Mouse (Mus musculus): ENCODE data around the gene Aoc3. TPM values are rescaled to one million over a fixed set of nuclear protein-coding genes. Genes with fewer than 3 reads are reported as not detected.

Aoc3 gene
- total RNA-seq, 2 experiments from 2014 or later = 0.63 TPM

DNA sequence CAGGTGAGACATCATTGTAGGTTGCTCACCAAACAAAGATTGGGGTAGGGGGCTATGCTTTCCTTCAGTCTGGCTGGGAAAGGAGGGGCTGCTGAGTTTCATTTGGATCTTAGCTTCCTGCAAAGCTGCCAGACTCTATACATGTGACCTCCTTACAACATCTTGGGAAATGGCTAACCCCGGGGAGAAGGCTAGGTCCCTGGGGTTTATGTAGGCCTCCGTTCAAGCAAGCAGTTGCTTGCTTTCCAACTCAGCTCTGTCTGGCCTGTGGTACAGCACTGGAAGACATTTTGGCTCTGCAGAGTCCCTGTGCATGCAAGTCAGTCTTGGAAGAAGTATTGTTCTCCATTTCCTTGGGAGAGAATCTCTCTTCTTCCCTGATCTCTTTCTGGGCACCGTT is 2.1 kb downstream of the Aoc3 start:
- intact Hi-C loops (cut with DNase I) = no loop called here
- no peak for TF ChIP-seq CTCF (IDR thresholded peaks at IDR 0.05)
- H3K27ac ChIP-seq = no peak overlapping the region
- H3K4me3 ChIP-seq = no peak overlapping the region
- DNase-seq (ENCODE audit: extremely low spot score in 1 of 2, low spot score in 2 of 2) = no peak

DNA sequence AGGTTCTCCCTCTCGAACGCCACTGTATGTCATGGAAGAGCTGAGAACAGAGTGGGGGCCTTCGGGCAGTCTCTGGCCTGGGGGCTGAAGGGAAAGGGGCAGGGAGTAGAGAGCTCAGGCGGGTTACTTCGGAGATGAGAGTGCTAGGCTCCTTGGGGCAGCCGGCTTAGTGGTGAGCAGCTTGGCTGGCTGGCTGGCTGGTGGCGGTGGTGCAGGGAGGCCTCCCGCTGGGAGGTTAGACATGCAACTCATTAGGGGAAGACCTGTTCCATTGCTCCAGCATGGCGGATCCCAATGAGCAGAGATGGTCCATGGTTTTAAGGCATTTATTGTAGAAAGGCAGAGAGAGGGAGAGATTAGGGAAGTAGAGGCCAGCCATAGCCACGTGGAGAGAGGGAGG is 3.6 kb downstream of the Aoc3 start:
- no peak overlapping the region for H3K27ac ChIP-seq
- no peak for DNase-seq (ENCODE audit: extremely low spot score in 1 of 2, low spot score in 2 of 2)
- intact Hi-C loops (cut with DNase I) = no loop called here
- TF ChIP-seq CTCF (IDR thresholded peaks at IDR 0.05) = no peak
- no peak overlapping the region for H3K4me3 ChIP-seq

- Histone ChIP-seq H3K4me3 (no peak overlapping the region), H3K27ac (no peak overlapping the region)
- intact Hi-C loops (cut with DNase I) = no loop called here
- DNase-seq (ENCODE audit: extremely low spot score in 1 of 2, low spot score in 2 of 2) = no peak
- TF ChIP-seq CTCF (IDR thresholded peaks at IDR 0.05) = no peak
These were observed 4.1 kb downstream of the Aoc3 start for GRCm38 (mm10) chr11:101334516-101334915.

- no peak overlapping the region for H3K27ac ChIP-seq
- no peak; the same call in 1 of the 2 replicates for TF ChIP-seq CTCF (IDR thresholded peaks at IDR 0.05)
- intact Hi-C loops (cut with DNase I) = no loop called here
- no peak for DNase-seq (ENCODE audit: extremely low spot score in 1 of 2, low spot score in 2 of 2)
- H3K4me3 ChIP-seq = no peak overlapping the region
These were observed 5.3 kb downstream of the Aoc3 start for GRCm38 (mm10) chr11:101335685-101336084.

DNA sequence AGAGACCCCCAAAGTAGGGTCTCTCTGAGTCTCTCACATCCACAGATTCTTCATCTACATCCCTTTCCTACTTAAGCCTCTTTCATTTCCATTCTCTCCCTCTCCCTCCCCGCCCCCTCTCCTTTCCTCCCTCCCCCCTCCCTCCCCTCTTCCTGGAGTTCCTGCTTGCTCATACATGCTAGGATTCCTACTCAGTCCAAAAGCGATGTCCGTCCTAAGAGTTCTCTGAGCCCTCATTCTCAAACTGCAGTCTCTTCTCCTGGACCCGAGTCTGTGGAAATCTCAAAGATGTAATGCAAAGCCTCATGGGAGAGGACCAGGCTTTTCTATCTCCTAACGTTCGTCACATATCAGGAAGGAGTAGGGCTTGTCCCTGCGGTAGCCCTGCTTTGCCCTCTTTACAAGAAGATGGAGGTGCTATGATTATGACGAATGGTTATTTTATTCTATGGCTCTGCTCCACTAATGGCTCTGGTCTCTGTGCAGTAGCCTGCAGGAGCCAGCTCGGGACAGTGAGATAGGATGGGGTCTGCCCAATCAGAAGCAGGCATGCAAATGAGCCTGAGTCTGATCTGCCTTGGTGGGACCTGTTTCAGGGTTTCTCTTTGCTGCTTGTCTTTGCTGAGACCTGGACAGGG is 7.8 kb downstream of the Aoc3 start:
- intact Hi-C loops (cut with DNase I) = no loop called here
- no peak for DNase-seq (ENCODE audit: extremely low spot score in 1 of 2, low spot score in 2 of 2)

DNA sequence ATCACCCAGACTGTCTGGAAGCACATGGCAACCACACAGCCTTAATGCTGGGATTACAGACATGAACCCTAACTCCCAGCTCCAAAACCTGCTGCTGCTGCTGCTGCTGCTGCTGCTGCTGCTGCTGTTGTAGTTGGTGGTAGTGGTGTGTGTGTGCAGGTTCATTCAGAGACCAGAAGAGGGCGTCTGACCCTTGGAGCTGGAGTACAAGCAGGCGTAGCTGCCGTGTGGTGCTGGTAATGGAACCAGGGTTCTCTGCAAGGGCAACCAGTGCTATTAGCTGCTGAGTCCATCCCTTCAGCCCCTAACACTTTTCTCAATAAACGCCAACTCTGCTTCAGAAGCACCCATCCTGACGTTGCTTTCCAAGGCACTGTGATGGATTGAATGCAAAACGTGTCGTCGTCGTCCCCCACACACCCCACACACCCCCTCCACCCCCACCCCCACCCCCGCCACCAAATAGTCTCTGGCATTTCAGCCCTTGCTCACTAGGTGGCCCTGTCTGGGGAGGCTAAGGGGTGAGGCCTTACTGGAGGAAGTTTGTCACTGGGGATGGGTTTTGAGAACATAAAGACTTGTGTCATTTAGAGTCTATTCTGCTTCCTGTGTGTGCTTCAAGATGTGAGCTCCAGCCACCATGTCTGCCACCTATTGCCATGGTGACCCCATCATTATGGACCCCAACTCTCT is 16.8 kb downstream of the Aoc3 start:
- no peak for TF ChIP-seq CTCF (IDR thresholded peaks at IDR 0.05)
- DNase-seq (ENCODE audit: extremely low spot score in 1 of 2, low spot score in 2 of 2) = no peak
- no peak overlapping the region for H3K27ac ChIP-seq
- no peak overlapping the region for H3K4me3 ChIP-seq
- intact Hi-C loops (cut with DNase I) = no loop called here

More for the DNA sequence above, 7.8 kb downstream of the Aoc3 start:
- TF ChIP-seq CTCF (IDR thresholded peaks at IDR 0.05) = no peak
- Histone ChIP-seq H3K4me3 (peak overlapping the region; percentile 19; the same call in 1 of the 2 replicates), H3K27ac (no peak overlapping the region)

GRCm38 (mm10) chr11:101348774-101349173 is 18.4 kb downstream of the Aoc3 start:
- no peak overlapping the region for H3K27ac ChIP-seq
- no peak for TF ChIP-seq CTCF (IDR thresholded peaks at IDR 0.05)
- no peak overlapping the region for H3K4me3 ChIP-seq
- no peak for DNase-seq (ENCODE audit: extremely low spot score in 1 of 2, low spot score in 2 of 2)
- intact Hi-C loops (cut with DNase I) = no loop called here

DNA sequence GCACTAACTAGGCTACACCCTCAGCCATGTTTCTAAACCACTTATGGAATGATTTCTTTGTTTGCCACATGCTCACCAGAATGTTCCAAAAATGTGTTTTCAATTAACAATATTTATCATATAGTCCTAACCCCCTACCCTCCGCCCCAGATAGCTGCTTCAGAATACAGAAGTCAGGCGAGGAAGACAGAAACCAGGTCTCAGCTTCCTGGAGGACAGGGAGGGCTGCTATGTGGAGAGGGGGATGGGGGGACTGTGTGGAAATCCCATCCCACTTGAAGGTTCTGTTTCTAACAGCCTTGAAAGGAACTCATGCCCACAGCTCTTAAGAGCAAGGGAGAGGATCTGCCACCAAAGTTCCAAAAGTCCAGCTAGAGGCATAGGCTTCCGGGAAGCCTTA is 18.8 kb downstream of the Aoc3 start:
- Histone ChIP-seq H3K4me3 (no peak overlapping the region), H3K27ac (no peak overlapping the region)
- intact Hi-C loops (cut with DNase I) = no loop called here
- no peak for DNase-seq (ENCODE audit: extremely low spot score in 1 of 2, low spot score in 2 of 2)
- no peak for TF ChIP-seq CTCF (IDR thresholded peaks at IDR 0.05)

- intact Hi-C loops (cut with DNase I) = no loop called here
- no peak for TF ChIP-seq CTCF (IDR thresholded peaks at IDR 0.05)
- Histone ChIP-seq H3K27ac (no peak overlapping the region), H3K4me3 (no peak overlapping the region)
- DNase-seq (ENCODE audit: extremely low spot score in 1 of 2, low spot score in 2 of 2) = no peak
These were observed 20.8 kb downstream of the Aoc3 start for GRCm38 (mm10) chr11:101351100-101351720.

DNA sequence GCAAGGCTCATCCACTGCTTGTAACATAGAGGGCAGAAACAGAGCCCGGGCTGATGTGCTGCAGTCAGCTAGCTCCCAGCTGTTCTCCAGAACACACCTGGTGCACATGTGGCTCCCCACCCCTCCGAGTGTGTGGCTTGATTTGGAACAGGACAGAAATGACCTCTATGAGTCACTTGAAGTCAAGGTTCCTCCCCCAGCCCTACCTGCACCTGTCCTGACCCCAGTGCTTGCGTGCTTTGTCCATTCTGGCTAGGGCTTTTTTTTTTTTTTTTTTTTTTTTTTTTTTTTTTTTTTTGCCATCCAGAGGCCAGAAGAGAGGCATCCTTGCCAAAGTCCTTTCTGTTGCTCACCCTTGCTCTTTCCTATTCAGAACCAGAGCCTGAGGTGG is 21.3 kb downstream of the Aoc3 start:
- intact Hi-C loops (cut with DNase I) = no loop called here
- no peak for TF ChIP-seq CTCF (IDR thresholded peaks at IDR 0.05)
- no peak for DNase-seq (ENCODE audit: extremely low spot score in 1 of 2, low spot score in 2 of 2)
- H3K27ac ChIP-seq = no peak overlapping the region
- no peak overlapping the region for H3K4me3 ChIP-seq

- H3K27ac ChIP-seq = no peak overlapping the region
- no peak for DNase-seq (ENCODE audit: extremely low spot score in 1 of 2, low spot score in 2 of 2)
- intact Hi-C loops (cut with DNase I) = no loop called here
- no peak overlapping the region for H3K4me3 ChIP-seq
- no peak for TF ChIP-seq CTCF (IDR thresholded peaks at IDR 0.05)
These were observed 23.0 kb downstream of the Aoc3 start for GRCm38 (mm10) chr11:101353436-101353835.

- H3K4me3 ChIP-seq = no peak overlapping the region
- DNase-seq (ENCODE audit: extremely low spot score in 1 of 2, low spot score in 2 of 2) = no peak
- intact Hi-C loops (cut with DNase I) = no loop called here
- TF ChIP-seq CTCF (IDR thresholded peaks at IDR 0.05) = no peak
- no peak overlapping the region for H3K27ac ChIP-seq
These were observed 24.1 kb downstream of the Aoc3 start for GRCm38 (mm10) chr11:101354438-101355010.
